Mouse (Mus musculus): Measurements from ENCODE around the gene Klhl6. TPM values are rescaled to one million over a fixed set of nuclear protein-coding genes. Genes with fewer than 3 reads are reported as not detected.
"Not testable (repeated sequence)": the region's sequence is repeated elsewhere in the genome, so short reads cannot be mapped to it uniquely, and the experiment has no call there.

The Klhl6 gene
- polyA plus RNA-seq (2015; fragmentation: Nextera tagmentation; extraction: Ambion mirVana): 20.0 and 31.0 TPM in 2 replicates

DNA sequence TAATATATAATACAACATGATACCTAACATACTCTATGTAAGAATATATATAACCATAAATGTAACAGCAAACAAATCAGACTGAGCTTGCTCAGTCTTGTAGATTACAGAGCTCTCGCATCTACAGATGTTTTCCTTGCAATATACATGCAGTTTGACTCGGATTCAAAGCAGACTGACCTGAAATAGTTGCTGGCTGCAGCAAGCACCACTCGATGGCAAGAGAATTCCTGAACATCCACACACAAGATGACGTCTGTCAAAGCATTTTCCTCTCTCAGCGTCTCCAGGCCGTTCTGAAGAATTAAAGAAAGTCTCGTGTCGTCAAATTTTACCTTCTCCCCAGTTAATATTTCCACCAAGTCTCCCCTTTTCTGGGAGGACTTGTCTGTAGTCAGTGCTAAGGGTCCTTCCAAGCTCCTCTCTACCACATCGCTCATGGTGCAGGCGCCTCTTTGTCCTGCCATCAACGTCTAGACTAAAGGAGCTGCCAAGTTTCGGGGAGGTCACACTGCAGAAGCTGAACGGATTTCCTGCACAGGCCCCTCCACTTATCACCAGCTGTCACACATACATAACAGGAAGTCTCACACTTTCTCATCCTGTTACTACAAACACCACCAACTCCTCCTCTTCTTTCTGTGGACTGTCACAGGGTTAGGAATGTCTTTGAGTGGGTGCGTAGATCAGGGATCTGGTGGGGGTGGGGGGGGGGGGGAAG lies at the start of gene Klhl6:
Klhl6 (minus strand) TSS at position 501 of the 721 bp plus-strand sequence.
- Histone ChIP-seq H3K4me2 (ENCODE audit: low read depth, low read length) (peak within 1 kb of the TSS; percentile 57), H3K27ac (ENCODE audit: low read length) (peak within 1 kb of the TSS; percentile 87), H3K4me1 (ENCODE audit: control insufficient read depth, insufficient read depth, low read length) (peaks cover 13% of the 10 kb centered on the region), H3K9ac (ENCODE audit: low read length) (peak within 1 kb of the TSS; percentile 73), H3K9me3 (replicated peaks; ENCODE audit: control insufficient read depth, low read length) (no peaks in the 10 kb centered on the region), H3K27me3 (ENCODE audit: control insufficient read depth, insufficient read depth, low read length) (no peaks in the 10 kb centered on the region), H3K4me3 (ENCODE audit: low read length) (peak within 1 kb of the TSS; percentile 60), H3K36me3 (ENCODE audit: control insufficient read depth, insufficient read depth) (no peaks in the 10 kb centered on the region)
- WGBS: 9% methylated on average over 14 of the region's 14 CpGs
- peak; percentile 89 for ATAC-seq (replicated peaks; ENCODE audit: extremely low read depth, insufficient read depth, low FRiP score)

DNA sequence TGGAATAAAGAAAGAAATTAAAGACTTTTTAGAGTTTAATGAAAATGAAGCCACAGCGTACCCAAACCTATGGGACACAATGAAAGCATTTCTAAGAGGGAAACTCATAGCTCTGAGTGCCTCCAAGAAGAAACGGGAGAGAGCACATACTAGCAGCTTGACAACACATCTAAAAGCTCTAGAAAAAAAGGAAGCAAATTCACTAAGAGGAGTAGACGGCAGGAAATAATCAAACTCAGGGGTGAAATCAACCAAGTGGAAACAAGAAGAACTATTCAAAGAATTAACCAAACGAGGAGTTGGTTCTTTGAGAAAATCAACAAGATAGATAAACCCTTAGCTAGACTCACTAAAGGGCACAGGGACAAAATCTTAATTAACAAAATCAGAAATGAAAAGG lies 44.4 kb upstream of the Klhl6 start:
- H3K27ac ChIP-seq (ENCODE audit: low read length); H3K4me2 ChIP-seq (ENCODE audit: low read depth, low read length); H3K4me3 ChIP-seq (ENCODE audit: low read length); H3K27me3 ChIP-seq (ENCODE audit: control insufficient read depth, insufficient read depth, low read length); H3K9ac ChIP-seq (ENCODE audit: low read length); ATAC-seq (replicated peaks; ENCODE audit: extremely low read depth, insufficient read depth, low FRiP score); H3K36me3 ChIP-seq (ENCODE audit: control insufficient read depth, insufficient read depth); H3K4me1 ChIP-seq (ENCODE audit: control insufficient read depth, insufficient read depth, low read length); H3K9me3 ChIP-seq (replicated peaks; ENCODE audit: control insufficient read depth, low read length): not testable (repeated sequence)
- WGBS: 90% methylated on average over 2 of the region's 4 CpGs

DNA sequence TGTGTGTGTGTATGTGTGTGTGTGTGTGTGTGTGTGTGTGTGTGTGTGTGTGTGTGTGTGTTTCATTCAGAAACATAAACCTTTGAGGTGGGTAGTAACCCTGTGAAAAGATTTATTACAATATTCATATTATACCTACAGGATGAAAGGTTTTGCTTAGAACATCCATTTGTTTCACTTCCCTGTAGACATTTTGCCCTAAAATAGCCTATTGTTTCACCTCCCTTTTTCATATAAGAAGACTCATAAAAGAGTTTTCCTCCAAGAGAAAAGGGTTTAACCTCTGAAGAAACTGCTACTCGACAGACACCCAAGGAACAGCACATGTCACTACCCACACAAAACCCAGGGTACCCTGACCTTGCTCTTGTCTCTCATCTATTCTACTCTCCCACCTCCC lies 40.0 kb upstream of the Klhl6 start:
- no peaks in the 10 kb centered on the region for H3K4me1 ChIP-seq (ENCODE audit: control insufficient read depth, insufficient read depth, low read length)
- H3K4me3 ChIP-seq (ENCODE audit: low read length): no peak overlapping the region
- no peaks in the 10 kb centered on the region for H3K9me3 ChIP-seq (replicated peaks; ENCODE audit: control insufficient read depth, low read length)
- no peak overlapping the region for H3K9ac ChIP-seq (ENCODE audit: low read length)
- H3K27me3 ChIP-seq (ENCODE audit: control insufficient read depth, insufficient read depth, low read length): no peaks in the 10 kb centered on the region
- H3K36me3 ChIP-seq (ENCODE audit: control insufficient read depth, insufficient read depth): no peaks in the 10 kb centered on the region
- WGBS: 72% methylated on average over 1 of the region's 1 CpGs
- no peak overlapping the region for H3K27ac ChIP-seq (ENCODE audit: low read length)
- ATAC-seq (replicated peaks; ENCODE audit: extremely low read depth, insufficient read depth, low FRiP score): no peak
- H3K4me2 ChIP-seq (ENCODE audit: low read depth, low read length): no peak overlapping the region

DNA sequence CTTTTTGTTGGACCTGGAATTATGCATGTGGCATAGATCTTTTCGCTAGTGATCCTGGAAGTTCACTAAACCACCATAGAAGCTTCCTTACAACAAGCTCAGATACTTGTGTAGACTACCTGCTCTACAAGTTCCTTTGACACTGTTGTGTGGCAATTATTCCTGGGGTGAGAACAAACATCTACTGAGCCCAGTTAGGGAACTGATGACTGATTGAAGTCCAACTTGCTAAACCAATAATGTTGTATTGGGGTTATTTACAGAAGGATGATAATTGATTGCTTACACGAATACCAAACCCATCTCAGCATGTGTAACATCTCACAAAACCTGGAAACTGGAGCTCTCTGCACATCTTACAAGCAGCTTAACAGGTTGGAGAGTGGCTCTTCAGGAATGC lies 39.0 kb upstream of the Klhl6 start:
- Histone ChIP-seq H3K4me1 (ENCODE audit: control insufficient read depth, insufficient read depth, low read length) (no peaks in the 10 kb centered on the region), H3K36me3 (ENCODE audit: control insufficient read depth, insufficient read depth) (no peaks in the 10 kb centered on the region), H3K27ac (ENCODE audit: low read length) (no peak overlapping the region), H3K4me2 (ENCODE audit: low read depth, low read length) (no peak overlapping the region), H3K4me3 (ENCODE audit: low read length) (no peak overlapping the region), H3K9me3 (replicated peaks; ENCODE audit: control insufficient read depth, low read length) (no peaks in the 10 kb centered on the region), H3K9ac (ENCODE audit: low read length) (no peak overlapping the region), H3K27me3 (ENCODE audit: control insufficient read depth, insufficient read depth, low read length) (no peaks in the 10 kb centered on the region)
- ATAC-seq (replicated peaks; ENCODE audit: extremely low read depth, insufficient read depth, low FRiP score): no peak
- 78% methylated on average over 2 of the region's 2 CpGs for WGBS

DNA sequence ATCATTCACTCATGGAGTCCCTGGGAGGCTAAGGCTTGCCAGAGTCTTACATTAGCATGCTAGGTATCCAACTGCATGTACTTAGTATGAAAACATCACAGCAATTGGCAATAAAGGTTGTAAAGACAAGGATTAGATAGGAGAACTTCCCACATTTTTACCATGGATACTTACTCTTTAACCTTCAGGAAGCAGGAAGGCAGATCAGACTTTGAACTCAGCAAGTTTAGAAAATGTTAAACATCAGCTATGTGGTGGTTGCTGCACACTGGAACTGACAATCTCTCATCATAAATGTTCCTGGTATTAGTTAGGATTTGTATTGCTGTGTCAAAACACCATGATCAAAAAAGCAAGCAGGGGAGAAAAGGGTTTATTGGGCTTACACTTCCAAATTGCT lies 29.8 kb upstream of the Klhl6 start:
- H3K36me3 ChIP-seq (ENCODE audit: control insufficient read depth, insufficient read depth): no peaks in the 10 kb centered on the region
- no peaks in the 10 kb centered on the region for H3K4me1 ChIP-seq (ENCODE audit: control insufficient read depth, insufficient read depth, low read length)
- no peaks in the 10 kb centered on the region for H3K9me3 ChIP-seq (replicated peaks; ENCODE audit: control insufficient read depth, low read length)
- H3K9ac ChIP-seq (ENCODE audit: low read length): no peak overlapping the region
- H3K4me2 ChIP-seq (ENCODE audit: low read depth, low read length): no peak overlapping the region
- H3K27me3 ChIP-seq (ENCODE audit: control insufficient read depth, insufficient read depth, low read length): no peaks in the 10 kb centered on the region
- no peak for ATAC-seq (replicated peaks; ENCODE audit: extremely low read depth, insufficient read depth, low FRiP score)
- H3K4me3 ChIP-seq (ENCODE audit: low read length): no peak overlapping the region
- H3K27ac ChIP-seq (ENCODE audit: low read length): no peak overlapping the region

DNA sequence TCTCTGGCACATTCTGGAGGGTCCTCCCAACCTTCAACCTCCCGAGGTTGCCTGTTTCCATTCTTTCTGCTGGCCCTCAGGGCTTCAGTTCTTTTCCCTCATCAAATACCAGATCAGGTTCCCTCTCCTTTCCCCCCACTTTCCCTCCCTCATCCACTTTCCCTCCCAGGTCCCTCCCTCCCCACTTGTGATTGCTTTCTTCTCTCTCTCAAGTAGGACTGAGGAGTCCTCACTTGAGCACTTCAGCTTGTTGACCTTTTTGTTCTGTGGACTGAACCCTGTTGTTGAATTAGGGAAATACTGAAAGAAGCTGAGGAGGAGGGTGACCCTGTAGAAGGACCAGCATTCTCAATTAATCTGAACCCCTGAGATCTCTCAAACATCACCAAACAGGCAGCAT lies 23.2 kb upstream of the Klhl6 start:
- Histone ChIP-seq H3K4me3 (ENCODE audit: low read length) (no peak overlapping the region), H3K27ac (ENCODE audit: low read length) (no peak overlapping the region), H3K27me3 (ENCODE audit: control insufficient read depth, insufficient read depth, low read length) (no peaks in the 10 kb centered on the region), H3K9ac (ENCODE audit: low read length) (no peak overlapping the region), H3K4me2 (ENCODE audit: low read depth, low read length) (no peak overlapping the region), H3K9me3 (replicated peaks; ENCODE audit: control insufficient read depth, low read length) (no peaks in the 10 kb centered on the region; the same call in 1 of the 2 replicates), H3K4me1 (ENCODE audit: control insufficient read depth, insufficient read depth, low read length) (no peaks in the 10 kb centered on the region), H3K36me3 (ENCODE audit: control insufficient read depth, insufficient read depth) (no peaks in the 10 kb centered on the region)
- WGBS: 65% methylated on average over 1 of the region's 1 CpGs
- no peak for ATAC-seq (replicated peaks; ENCODE audit: extremely low read depth, insufficient read depth, low FRiP score)

DNA sequence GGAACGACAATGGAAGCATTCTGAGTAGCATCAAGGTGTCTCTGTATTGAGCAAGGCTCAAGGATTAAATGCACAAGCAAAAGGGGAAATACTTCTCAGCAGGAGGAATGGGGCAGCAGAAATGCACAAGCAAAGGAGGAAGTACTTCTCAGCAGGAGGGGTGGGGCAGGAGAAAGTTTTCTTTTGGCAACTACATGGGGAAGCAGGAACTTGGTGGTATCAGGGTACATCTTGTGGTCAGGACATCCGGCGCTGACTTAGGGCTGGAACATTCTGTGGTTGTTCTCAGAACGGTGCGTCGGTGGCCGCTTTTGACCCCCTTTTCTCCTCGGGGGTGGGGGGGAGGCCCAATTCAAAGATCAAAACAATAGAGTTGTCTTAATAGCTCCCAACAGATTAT lies 17.4 kb upstream of the Klhl6 start:
- not testable (repeated sequence) for ATAC-seq (replicated peaks; ENCODE audit: extremely low read depth, insufficient read depth, low FRiP score); H3K9ac ChIP-seq (ENCODE audit: low read length); H3K27ac ChIP-seq (ENCODE audit: low read length); H3K9me3 ChIP-seq (replicated peaks; ENCODE audit: control insufficient read depth, low read length); H3K4me2 ChIP-seq (ENCODE audit: low read depth, low read length); H3K27me3 ChIP-seq (ENCODE audit: control insufficient read depth, insufficient read depth, low read length); H3K36me3 ChIP-seq (ENCODE audit: control insufficient read depth, insufficient read depth); H3K4me3 ChIP-seq (ENCODE audit: low read length); H3K4me1 ChIP-seq (ENCODE audit: control insufficient read depth, insufficient read depth, low read length)
- 91% methylated on average over 8 of the region's 8 CpGs for WGBS

DNA sequence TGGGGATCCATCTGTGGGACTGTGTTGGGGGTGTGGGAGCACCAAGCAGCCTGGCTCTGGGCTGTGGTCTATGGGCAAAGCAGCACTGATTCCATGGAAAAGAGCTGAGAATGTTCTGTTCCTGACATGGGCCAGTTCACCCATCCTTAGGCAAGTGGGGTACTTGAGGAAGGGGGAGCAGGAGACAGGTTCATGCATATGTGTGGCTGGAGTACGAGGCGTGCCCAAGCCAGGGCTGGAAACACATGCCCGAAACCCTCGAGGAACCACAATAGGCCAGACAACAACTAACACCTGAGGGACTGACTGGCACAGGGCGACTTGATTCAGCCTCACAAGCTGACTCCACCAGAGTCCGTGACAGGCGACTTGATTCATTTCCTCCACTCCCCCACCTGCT lies 14.8 kb upstream of the Klhl6 start:
- Histone ChIP-seq H3K4me2 (ENCODE audit: low read depth, low read length) (no peak overlapping the region), H3K27me3 (ENCODE audit: control insufficient read depth, insufficient read depth, low read length) (no peaks in the 10 kb centered on the region), H3K4me1 (ENCODE audit: control insufficient read depth, insufficient read depth, low read length) (no peaks in the 10 kb centered on the region), H3K4me3 (ENCODE audit: low read length) (no peak overlapping the region), H3K27ac (ENCODE audit: low read length) (no peak overlapping the region), H3K9me3 (replicated peaks; ENCODE audit: control insufficient read depth, low read length) (no peaks in the 10 kb centered on the region), H3K36me3 (ENCODE audit: control insufficient read depth, insufficient read depth) (no peaks in the 10 kb centered on the region), H3K9ac (ENCODE audit: low read length) (no peak overlapping the region)
- ATAC-seq (replicated peaks; ENCODE audit: extremely low read depth, insufficient read depth, low FRiP score): no peak
- 84% methylated on average over 7 of the region's 7 CpGs for WGBS

DNA sequence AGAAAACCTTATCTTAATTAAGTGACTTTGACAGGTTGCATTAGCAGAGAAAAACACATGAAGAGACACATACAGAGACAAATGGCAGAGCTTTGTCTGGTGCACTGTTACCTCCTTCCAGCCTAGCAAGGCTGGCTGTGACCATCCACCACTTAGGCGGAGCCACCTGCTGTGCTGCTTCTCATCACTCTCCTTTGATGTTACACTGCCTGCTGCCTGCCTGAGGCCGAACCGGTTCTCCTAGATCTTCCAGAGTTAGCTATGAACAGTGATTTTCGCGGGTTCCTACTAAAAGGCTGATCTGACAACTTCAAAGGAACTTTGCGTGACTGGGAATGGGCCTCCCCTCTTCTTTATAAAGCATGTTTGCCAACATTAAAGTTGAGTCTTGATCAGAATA lies 14.1 kb upstream of the Klhl6 start:
- H3K4me3 ChIP-seq (ENCODE audit: low read length); H3K9ac ChIP-seq (ENCODE audit: low read length); H3K4me1 ChIP-seq (ENCODE audit: control insufficient read depth, insufficient read depth, low read length); H3K9me3 ChIP-seq (replicated peaks; ENCODE audit: control insufficient read depth, low read length); H3K36me3 ChIP-seq (ENCODE audit: control insufficient read depth, insufficient read depth); H3K27ac ChIP-seq (ENCODE audit: low read length); ATAC-seq (replicated peaks; ENCODE audit: extremely low read depth, insufficient read depth, low FRiP score); H3K27me3 ChIP-seq (ENCODE audit: control insufficient read depth, insufficient read depth, low read length); H3K4me2 ChIP-seq (ENCODE audit: low read depth, low read length): not testable (repeated sequence)
- WGBS: 33% methylated on average over 6 of the region's 6 CpGs

All from heart, embryonic 16.5 days (tissue).